Mouse (Mus musculus): Measurements from ENCODE around the gene Plvap. TPM values are rescaled to one million over a fixed set of nuclear protein-coding genes. Genes with fewer than 3 reads are reported as not detected.

Plvap gene
- total and polyA plus RNA-seq, 3 experiments, result 11.7 to 20.4 TPM; not detected in 1

GRCm38 (mm10) chr8:71452669-71453068 is 58.9 kb downstream of the Plvap start:
- Histone ChIP-seq H3K4me1 (ENCODE audit: control insufficient read depth in 1 of 2, insufficient read depth in 2 of 2, low read length in 2 of 2) (no peaks in the 10 kb centered on the region), H3K27me3 (ENCODE audit: control insufficient read depth in 1 of 2, insufficient read depth in 2 of 2, low read length in 2 of 2) (no peaks in the 10 kb centered on the region; a peak in 2 of 4 replicates), H3K9me3 (replicated peaks; ENCODE audit: insufficient read depth, low read length) (no peaks in the 10 kb centered on the region), H3K79me2 (ENCODE audit: control insufficient read depth, insufficient read depth, low read length, poor library complexity) (no peaks in the 10 kb centered on the region), H3K36me3 (ENCODE audit: control insufficient read depth in 1 of 2, insufficient read depth in 2 of 2, low read length in 2 of 2) (no peaks in the 10 kb centered on the region), H3K9ac (ENCODE audit: control insufficient read depth, low read depth, low read length, poor library complexity, severe bottlenecking) (no peak overlapping the region), H3K27ac (ENCODE audit: control insufficient read depth, low read depth, low read length) (no peak overlapping the region), H3K4me3 (ENCODE audit: control insufficient read depth in 1 of 2, insufficient read depth in 1 of 2, low read depth in 2 of 2, low read length in 2 of 2) (no peak overlapping the region)
- DNase-seq (ENCODE audit: low read depth, low spot score), result no peak
- TF ChIP-seq MAZ (IDR thresholded peaks at IDR 0.05; ENCODE audit: low read depth, low read length), result no peak
- no peak for TF ChIP-seq TCF12 (IDR thresholded peaks at IDR 0.05; ENCODE audit: low read depth, low read length)
- TF ChIP-seq EP300 (IDR thresholded peaks at IDR 0.05; ENCODE audit: low read depth in 1 of 2, low read length in 2 of 2), result no peak
- no peak for TF ChIP-seq CTCF (IDR thresholded peaks at IDR 0.05 in 2 of 3, conservative IDR thresholded peaks at IDR 0.05 in 1 of 3; ENCODE audit: control insufficient read depth in 1 of 3, insufficient read depth in 1 of 3, low read depth in 2 of 3, low read length in 3 of 3, poor library complexity in 1 of 3, severe bottlenecking in 1 of 3)
- no peak for TF ChIP-seq GATA1 (IDR thresholded peaks at IDR 0.05; ENCODE audit: low read depth, low read length)
- no peak for TF ChIP-seq BHLHE40 (IDR thresholded peaks at IDR 0.05; ENCODE audit: borderline replicate concordance, low read depth, low read length)
- TF ChIP-seq MYC (IDR thresholded peaks at IDR 0.05; ENCODE audit: low read depth, low read length), result no peak
- TF ChIP-seq KAT2A (conservative IDR thresholded peaks at IDR 0.05; ENCODE audit: low read depth, low read length), result no peak
- TF ChIP-seq ZKSCAN1 (IDR thresholded peaks at IDR 0.05; ENCODE audit: low read depth, low read length), result no peak
- TF ChIP-seq CHD1 (IDR thresholded peaks at IDR 0.05; ENCODE audit: low read depth, low read length), result no peak
- no peak for TF ChIP-seq TBP (IDR thresholded peaks at IDR 0.05; ENCODE audit: low read depth, low read length)
- no peak for TF ChIP-seq MEF2A (IDR thresholded peaks at IDR 0.05; ENCODE audit: extremely low read depth, insufficient replicate concordance, low read depth, low read length, poor library complexity, severe bottlenecking)
- TF ChIP-seq POLR2A (IDR thresholded peaks at IDR 0.05; ENCODE audit: control insufficient read depth in 1 of 2, insufficient read depth in 1 of 2, low read depth in 1 of 2, low read length in 2 of 2, poor library complexity in 1 of 2), result no peak
- no peak for TF ChIP-seq POLR2AphosphoS5 (IDR thresholded peaks at IDR 0.05; ENCODE audit: borderline replicate concordance, low read depth, low read length)
- no peak for TF ChIP-seq RCOR1 (IDR thresholded peaks at IDR 0.05; ENCODE audit: low read depth, low read length)
- TF ChIP-seq SMC3 (IDR thresholded peaks at IDR 0.05; ENCODE audit: low read depth, low read length), result no peak
- no peak for TF ChIP-seq UBTF (IDR thresholded peaks at IDR 0.05; ENCODE audit: borderline replicate concordance, insufficient read depth, low read depth, low read length)
- no peak for TF ChIP-seq RAD21 (IDR thresholded peaks at IDR 0.05; ENCODE audit: low read depth, low read length)
- TF ChIP-seq ZNF384 (IDR thresholded peaks at IDR 0.05; ENCODE audit: low read depth, low read length), result no peak
- TF ChIP-seq JUND (IDR thresholded peaks at IDR 0.05; ENCODE audit: low read depth, low read length), result no peak

- Histone ChIP-seq H3K27ac (ENCODE audit: control insufficient read depth, low read depth, low read length) (no peak overlapping the region), H3K27me3 (ENCODE audit: control insufficient read depth in 1 of 2, insufficient read depth in 2 of 2, low read length in 2 of 2) (peaks cover 0 to 1% of the 10 kb centered on the region in 2 experiments; a peak in 2 of 4 replicates), H3K79me2 (ENCODE audit: control insufficient read depth, insufficient read depth, low read length, poor library complexity) (no peaks in the 10 kb centered on the region), H3K4me1 (ENCODE audit: control insufficient read depth in 1 of 2, insufficient read depth in 2 of 2, low read length in 2 of 2) (no peaks in the 10 kb centered on the region), H3K9ac (ENCODE audit: control insufficient read depth, low read depth, low read length, poor library complexity, severe bottlenecking) (no peak overlapping the region), H3K36me3 (ENCODE audit: control insufficient read depth in 1 of 2, insufficient read depth in 2 of 2, low read length in 2 of 2) (no peaks in the 10 kb centered on the region), H3K4me3 (ENCODE audit: control insufficient read depth in 1 of 2, insufficient read depth in 1 of 2, low read depth in 2 of 2, low read length in 2 of 2) (no peak overlapping the region), H3K9me3 (replicated peaks; ENCODE audit: insufficient read depth, low read length) (no peaks in the 10 kb centered on the region)
- no peak for DNase-seq (ENCODE audit: low read depth, low spot score)
- TF ChIP-seq EP300 (IDR thresholded peaks at IDR 0.05; ENCODE audit: low read depth in 1 of 2, low read length in 2 of 2), result no peak
- no peak for TF ChIP-seq UBTF (IDR thresholded peaks at IDR 0.05; ENCODE audit: borderline replicate concordance, insufficient read depth, low read depth, low read length)
- no peak for TF ChIP-seq JUND (IDR thresholded peaks at IDR 0.05; ENCODE audit: low read depth, low read length)
- TF ChIP-seq TAL1 (IDR thresholded peaks at IDR 0.05; ENCODE audit: low read length), result no peak
- TF ChIP-seq TCF12 (IDR thresholded peaks at IDR 0.05; ENCODE audit: low read depth, low read length), result no peak
Observed at GRCm38 (mm10) chr8:71451777-71452176, 59.8 kb downstream of the Plvap start.

All from MEL (cell line).